Mouse (Mus musculus) heart, postnatal 36 days (tissue): Measurements from ENCODE around the gene Oip5. TPM values are rescaled to one million over a fixed set of nuclear protein-coding genes. Genes with fewer than 3 reads are reported as not detected.
"Not testable (repeated sequence)": the region's sequence is repeated elsewhere in the genome, so short reads cannot be mapped to it uniquely, and the experiment has no call there.

Experiments used
- DNase-seq, 2 experiments: peaks; one replicate each; pipeline ENCODE4 v3.0.0; 2021 to 2022
- intact Hi-C: fragments of 180-260 bp; cut with DNase I; formaldehyde crosslinking; loops from one replicate; pipeline ENCODE4 v1.15.1; 2025
- total RNA-seq, 2 experiments: library from RNA; stranded (reverse); gene quantifications; 2 replicates each; pipeline ENCODE4 v1.2.3; 2021

Oip5 gene
- under 1 TPM; 0.24 to 0.56 TPM for total RNA-seq

DNA sequence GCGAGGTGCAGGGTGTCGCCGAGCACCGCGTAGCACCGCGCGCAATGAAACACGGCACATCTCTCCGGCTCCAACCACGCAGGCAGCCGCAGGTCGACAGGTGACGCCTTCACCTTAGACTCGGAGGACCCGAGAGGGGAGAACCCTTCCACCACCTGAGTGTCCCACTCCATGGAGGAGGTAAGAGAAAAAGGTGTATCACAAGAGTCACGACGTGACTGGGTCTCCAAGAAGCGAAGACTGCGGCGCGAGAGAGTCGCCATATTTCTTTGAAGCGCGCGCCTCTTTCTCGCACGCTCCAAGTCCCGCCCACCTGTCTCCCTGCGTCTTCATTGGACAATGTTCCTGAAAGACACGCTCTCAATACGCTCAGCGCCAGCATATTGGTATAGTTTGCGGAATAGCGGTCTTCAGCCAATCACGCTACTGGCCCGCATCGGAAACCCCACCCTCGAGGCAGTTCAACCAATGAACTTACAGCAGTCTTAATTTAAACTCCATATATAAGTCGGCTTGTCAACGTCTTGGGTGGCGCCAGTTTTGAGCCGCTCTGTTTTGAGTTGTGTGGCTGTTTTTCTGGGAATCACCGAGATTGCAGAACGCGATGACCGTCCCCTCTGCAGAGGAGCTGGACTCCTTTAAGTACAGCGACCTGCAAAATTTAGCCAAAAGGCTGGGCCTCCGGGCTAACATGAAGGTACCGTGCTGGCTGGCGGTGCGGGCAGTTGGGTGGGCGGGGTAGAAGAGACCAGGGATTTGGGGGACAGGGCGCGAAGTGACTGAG lies at the start of gene Oip5, which contains the start of gene Nusap1:
Gene Oip5 (minus strand): TSS at position 271 of the 784 bp plus-strand sequence.
Gene Nusap1 (plus strand): TSS at position 100 of the 784 bp plus-strand sequence.
- peak; percentile 87 to 90 for DNase-seq
- intact Hi-C loops: no loop called here

DNA sequence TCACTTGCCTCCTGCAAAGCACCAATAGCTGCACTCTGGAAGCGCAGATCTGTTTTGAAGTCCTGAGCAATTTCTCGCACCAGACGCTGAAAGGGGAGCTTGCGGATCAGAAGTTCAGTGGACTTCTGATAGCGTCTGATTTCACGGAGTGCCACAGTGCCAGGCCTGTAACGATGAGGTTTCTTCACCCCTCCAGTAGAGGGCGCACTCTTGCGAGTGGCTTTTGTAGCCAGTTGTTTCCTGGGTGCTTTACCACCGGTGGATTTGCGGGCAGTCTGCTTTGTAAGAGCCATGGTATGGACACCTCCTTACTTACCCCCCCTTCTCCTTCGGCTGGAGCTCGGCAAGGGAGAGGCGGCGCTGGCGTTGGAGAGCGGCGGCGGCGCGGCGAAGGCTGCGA lies 47.5 kb upstream of the Oip5 start:
- intact Hi-C loops, DNase-seq: not testable (repeated sequence)

DNA sequence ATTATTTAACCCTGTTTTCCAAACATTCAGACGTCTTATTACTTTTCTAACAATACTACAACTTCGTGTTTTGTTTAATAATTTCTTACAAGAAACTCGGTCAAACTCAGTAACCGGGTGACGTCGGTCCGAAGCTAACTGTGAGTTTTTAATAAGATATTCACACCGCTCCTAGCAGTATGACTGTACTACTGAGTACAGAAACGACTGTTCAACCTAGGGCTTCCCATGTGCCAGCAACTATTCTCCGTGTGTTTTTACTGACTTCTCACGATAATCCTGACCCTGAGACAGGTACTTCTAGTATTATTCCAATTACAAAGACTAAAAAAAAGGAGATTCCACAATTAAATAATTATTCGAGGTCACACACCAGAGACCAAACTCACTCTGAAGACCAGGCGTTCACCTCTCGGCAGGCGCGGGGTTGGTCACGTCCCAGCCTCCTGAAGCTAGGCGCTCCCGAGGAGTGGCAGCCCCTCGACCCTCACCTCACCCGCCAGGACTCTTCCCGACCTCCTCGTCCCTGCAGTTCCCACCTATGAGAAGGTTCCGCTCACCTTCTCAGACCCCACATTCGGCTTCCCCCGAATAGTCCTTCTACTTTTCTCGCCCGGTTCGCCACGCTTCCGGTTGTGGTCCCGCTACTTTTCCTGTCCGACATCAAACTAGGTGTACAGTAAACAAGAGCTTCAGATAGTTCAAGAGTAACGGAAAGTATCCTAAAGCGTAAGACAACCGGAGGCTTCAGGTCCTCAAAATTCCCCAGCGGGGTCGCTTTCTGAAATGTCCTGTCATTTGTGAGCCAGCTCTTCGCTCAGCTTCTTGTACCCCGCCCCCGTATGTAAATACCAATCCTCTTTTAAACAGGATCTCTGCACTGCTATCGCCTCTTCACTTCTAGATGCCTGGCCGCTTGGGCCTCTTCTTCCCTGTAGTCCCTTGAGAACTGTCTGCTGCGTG lies 44.2 kb upstream of the Oip5 start, which contains the start of gene Ndufaf1:
Gene Ndufaf1 (minus strand): TSS at position 608 of the 963 bp plus-strand sequence.
- intact Hi-C loops: loop anchor here (5.0 kb wide), 1 partner anchor 115 kb away; the partner anchor contains the start of genes Chp1 and Exd1
- DNase-seq: peak; percentile 85 to 86

DNA sequence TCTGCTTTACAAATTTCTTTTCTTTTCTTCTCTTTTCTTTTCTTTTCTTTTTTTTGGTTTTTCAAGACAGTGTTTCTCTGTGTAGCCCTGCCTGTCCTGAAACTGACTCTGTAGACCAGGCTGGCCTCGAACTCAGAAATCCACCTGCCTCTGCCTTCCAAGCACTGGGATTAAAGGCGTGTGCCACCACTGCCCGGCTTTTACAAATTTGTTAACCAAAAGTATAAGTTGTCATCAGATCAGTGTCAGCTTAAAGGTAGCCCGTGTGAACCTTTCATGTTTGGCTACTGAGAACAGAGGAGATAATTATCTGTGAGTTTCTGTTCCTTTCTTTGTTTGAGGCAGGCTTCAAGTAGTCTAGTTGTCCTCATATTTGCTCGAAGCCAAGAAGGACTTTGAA lies 26.0 kb upstream of the Oip5 start:
- no peak for DNase-seq
- intact Hi-C loops: no loop called here

DNA sequence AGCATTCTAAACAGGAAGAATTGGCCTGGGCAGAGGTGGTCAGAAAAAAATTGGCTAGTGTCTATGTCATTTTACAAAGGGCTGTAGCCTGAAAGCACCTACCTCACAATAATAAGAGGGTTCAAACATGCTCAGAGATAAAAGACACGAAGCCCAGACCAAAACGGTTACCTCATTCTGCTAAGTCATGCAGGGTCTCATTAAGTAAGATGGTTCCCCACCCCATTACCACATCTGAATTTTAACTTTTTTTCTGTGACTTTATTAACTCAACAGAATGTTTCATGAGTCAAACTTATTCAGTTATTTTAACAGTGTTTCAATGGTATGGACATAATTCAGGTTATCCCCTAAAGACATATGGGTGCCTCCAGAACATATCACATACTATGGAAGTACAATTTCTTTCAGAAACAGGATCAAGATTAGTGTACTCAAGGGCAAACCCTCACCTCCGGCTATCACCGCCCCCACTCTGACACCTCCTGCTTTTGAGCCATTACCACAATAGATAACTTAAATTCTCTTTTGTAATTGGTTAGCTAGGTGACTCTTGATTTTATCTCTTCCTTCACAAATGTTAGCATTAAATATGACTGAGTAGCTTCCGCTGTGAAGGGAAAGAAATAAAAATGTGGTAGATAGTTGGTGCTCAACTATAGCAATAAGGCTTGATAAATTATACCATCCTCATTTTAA lies 23.1 kb upstream of the Oip5 start:
- intact Hi-C loops: no loop called here
- DNase-seq: no peak

DNA sequence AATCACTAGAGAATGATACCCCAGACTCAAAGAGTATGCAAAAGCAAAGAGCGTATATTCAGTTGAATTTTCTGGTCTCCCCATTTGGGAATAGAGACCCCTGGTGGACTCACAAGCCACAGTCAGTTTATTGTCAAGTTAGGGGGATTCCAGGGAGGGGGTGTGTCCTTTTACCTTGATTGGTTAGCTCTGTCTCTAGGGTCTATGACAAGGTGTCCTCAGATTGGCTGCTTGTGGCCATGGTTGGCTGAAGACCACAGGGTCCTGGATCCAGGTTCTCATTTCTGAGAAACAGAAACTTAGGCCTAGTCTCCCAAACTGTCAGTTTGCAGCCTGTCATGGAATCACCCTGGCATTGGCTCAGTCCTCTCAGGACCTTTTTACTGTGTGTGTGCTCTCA lies 18.5 kb upstream of the Oip5 start:
- intact Hi-C loops: no loop called here
- no peak for DNase-seq

DNA sequence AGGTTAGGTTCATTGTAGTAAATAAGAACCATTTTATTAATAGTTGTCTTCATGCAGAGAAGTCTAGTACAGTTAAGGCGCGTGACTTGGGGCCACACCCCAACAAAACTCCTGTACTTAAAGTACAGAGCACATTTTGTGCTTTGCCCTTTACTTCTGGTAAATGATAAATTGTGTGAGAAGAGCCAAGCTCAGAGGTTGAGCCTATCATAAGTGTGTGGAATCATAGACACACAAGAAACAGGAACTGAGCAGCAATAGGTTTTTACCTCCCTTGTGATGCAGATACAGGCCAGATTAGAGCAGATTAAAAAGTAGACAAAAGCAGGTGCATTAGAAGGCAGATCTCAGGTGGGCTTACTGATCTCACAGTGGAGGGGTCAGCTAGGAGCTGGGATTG lies 3.0 kb upstream of the Oip5 start:
- intact Hi-C loops: no loop called here
- no peak for DNase-seq

DNA sequence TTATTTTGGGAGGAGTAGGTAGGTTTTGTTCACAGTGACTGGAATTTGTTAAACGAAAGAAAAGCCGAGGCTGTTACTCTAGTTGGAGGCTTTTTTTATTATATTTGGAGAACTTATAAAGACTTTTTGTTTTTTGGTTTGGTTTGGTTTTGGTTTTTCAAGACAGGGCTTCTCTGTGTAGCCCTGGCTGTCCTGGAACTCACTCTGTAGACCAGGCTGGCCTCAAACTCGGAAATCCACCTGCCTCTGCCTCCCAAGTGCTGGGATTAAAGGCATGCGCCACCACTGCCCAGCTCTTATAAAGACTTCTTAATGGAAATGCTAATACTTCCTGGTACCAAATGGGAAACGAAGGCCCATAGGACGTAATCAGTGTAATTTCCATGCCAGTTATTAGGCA lies 733 bp upstream of the Oip5 start:
- intact Hi-C loops, DNase-seq: not testable (repeated sequence)

DNA sequence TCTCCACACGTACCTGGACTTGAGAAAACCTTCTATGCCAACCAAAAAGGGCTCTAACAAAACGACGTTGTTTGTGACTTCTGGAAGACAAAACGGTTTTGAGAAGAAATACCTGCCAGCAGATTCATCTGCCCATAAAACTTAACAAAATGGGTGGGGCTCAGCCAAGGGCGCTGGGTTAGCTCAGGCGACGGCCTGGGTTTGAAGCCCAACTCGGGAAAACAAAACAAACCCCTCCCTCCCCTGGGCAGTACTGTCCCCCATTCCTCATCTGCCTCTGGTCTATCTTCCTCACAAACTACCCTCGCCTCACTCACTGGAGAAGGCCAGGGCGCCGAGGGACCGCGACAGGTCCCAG lies 449 bp downstream of the Oip5 start:
- intact Hi-C loops: no loop called here
- DNase-seq: no peak

DNA sequence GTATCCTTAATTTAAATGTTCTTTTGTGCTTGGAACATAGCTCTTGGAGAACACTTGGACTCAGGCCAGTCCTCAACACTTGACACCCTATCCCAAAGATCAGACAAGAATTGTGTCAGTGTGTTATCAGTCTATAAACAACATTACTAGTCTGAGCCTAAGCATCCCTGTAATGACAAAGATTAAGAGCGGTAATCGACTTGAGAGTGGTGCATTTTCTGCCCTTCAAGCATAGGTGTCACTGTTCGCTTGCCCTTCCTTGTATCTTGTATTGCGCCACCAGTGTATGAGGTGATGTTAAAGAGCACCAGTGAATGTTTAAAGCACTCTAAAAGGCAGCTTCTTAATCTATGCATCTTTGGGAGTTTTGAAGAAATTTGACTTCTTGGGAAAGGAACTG lies 11.2 kb downstream of the Oip5 start:
- DNase-seq: no peak
- intact Hi-C loops: no loop called here

DNA sequence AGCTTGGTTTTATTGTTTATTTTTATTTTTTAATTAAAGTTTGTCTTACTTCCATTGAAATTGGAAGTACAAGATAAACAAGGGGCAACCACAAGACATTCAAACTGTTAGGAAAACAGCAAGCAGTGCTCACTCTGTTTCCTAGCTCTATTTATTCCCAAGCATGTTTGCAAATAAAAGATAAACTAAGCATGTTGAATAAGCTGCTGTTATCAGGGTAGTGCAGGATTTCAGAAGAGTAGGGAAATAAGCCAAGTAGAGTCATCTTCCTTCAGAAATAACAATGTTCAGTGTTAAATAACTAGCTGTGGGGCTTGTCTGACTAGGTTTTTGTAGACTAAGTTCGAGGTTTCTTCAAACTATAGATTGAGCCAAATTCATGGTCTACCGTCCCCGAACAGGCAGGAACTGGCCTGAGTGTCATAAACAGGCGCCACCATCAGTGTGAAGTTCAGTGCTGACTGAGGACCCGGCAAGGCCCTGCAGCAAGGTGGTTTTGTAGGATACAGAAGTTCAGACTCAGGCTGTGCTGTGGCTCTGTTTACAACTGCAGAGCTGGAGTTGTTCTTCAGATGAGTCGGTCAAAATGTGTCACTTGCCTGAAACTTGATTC lies 12.8 kb downstream of the Oip5 start:
- intact Hi-C loops: no loop called here
- no peak for DNase-seq

DNA sequence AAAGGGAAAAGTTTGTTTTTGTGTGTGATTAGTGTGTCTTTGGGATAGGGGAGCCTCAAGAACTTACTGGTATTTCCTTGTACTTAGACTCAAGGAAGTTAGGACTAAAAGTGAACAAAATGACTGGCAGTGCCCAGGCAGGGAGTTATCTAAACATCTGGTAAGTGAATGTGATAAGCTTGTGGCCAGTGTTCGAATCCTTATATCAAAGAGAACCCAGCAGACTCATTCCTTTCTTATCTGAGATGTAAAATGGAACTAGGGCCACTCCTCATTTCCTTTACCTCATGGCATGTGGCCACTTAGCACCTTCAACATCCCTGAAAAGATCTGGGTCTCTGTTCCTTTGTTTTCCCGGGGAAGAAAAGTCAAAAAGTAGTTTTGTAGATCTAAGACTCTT lies 14.4 kb downstream of the Oip5 start:
- intact Hi-C loops: no loop called here
- DNase-seq: no peak

DNA sequence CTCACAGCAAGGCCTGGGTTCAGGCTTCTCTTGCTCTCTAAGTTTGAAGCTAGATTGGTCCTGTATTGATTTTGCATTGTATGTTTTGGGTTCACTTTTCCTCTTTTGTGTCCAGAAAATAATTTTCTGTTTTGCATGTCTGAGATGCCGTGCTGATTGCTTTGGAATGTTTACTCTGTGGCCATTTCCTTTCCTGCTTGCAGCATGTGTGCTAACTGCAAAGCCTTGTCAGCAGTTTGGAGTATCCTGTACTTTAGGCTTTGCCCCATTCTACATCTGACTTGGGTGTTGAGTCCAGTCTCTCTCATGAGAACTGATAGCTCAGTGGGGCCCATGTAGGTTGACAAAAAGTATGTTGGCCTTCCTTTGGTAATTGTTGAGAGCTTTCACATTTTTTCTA lies 15.8 kb downstream of the Oip5 start:
- DNase-seq: no peak
- intact Hi-C loops: no loop called here

DNA sequence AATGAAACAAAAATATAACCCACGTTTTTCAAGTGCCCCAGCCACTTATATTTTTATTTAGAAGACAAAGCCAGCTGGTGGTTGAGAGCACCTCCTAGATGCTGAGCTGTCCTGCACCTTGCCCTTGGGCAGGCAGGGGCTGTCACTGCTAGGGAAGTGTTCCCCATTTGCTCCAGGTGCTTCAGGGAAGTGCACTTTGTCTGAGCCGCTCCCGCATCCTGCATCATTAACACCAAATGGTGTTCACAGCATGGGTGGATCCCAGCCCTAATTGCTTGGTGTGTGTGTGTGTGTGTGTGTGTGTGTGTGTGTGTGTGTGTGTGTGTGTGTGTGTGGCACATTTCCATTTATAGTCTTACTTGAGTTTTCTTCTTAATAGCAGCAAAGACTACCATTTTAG lies 16.7 kb downstream of the Oip5 start:
- intact Hi-C loops, DNase-seq: not testable (repeated sequence)

DNA sequence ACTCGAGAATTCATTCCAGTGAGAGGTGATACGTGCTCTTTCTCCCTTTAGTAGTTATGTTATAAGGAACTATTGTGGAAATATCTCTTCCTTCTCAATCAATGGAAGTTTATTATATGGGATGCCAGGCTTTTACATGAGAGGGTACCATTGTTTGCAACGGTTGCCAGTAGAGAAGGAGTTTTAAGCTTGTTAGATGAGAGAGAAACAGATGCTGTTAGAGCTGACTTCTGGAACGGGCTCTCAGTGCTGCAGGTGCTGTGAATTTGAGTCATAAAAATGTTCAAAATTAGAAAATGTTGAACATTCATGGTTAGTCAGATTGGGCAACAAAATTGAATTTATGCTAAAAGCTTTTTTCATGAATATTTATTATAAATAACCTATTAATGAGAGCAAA lies 17.2 kb downstream of the Oip5 start:
- intact Hi-C loops: no loop called here
- no peak for DNase-seq

DNA sequence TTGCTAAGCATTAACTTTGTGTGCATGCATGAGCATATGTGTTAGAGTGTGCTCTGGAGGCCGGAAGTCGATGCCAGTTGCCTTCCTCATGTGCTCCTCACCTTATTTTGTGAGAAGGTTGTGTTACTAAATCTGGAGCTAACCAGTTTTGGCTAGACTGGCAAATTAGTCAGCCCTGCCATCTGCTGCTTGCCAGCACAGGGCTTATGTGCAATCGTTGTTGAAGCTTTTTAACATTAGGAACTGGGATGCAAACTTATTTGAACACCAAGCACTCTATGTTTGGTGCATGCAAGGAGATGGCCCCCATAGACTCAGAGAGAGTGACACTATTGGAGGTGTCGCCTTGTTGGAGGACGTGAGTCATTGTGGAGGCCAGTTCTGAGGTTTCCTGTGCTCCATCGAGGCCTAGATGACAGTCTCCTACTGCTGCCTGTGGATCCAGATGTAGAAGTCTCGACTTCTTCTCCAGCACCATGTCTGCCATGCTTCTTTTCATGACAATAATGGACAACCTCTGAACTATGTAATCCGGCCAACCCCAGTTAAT lies 21.4 kb downstream of the Oip5 start:
- DNase-seq: no peak
- intact Hi-C loops: no loop called here

DNA sequence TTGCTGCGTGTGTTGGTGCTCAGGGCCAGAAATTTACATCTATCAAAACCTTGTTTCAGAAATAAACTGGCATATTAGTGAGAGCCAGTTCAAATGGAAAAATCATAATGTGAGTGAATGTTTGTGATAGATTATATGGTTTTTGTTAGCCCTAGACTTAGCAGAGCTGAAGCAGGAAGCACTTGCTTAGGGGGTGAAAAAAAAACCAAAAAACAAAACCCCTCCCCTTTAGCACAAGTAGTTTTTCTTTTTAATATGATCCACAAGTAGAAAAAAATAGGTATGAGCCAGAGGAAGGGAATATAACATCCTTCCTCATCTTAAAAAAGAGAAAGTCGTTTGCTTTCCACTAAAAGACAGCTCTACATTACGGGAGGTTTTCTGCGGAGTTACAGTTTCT lies 23.0 kb downstream of the Oip5 start:
- intact Hi-C loops: no loop called here

DNA sequence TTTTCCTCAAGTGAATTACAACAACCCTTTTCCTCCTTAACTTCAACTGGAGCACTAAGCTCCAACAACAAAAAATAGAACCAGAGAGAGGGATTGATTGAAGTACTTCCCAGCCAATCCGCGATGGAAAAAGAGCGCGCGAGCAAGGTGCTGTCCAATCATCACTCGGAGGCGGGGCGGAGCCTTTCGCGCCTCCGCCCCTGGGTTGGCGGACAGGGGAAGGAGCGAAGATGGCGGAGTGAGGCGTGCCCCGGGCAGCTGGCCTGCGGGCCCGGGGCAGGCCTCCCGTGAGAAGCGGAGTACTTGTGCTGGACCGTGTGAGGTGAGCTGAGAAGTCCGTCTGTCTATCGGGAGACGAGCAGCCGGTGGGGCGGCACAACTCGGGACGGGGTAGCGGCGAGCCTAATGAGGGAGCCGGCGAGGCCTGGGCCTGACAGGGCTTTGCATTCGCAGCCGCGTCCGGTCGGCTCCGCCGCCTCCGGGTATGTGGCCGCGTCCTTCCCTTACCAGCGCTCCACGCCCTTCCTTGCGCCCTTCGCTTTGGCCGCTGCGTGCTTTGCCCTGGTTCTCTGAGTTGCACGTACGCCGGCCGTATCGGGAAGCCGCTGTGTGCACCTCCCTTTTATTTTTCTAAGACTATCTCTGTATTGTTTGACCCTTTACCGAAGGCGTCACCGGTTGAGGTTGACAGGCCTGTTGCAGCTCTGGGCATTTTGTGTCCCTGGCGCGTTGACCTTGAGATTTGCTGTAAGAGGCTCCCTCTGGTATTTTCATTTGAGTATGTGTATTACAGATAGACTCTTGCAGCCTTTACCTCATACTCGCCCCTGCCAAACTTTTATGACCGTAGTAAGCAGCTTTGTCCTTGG lies 23.9 kb downstream of the Oip5 start:
- DNase-seq: peak; percentile 95 to 96
- intact Hi-C loops: loop anchor here (5.0 kb wide), 1 partner anchor 117 kb away; the partner anchor contains the start of gene Ino80

More for the DNA sequence above, 23.0 kb downstream of the Oip5 start:
- no peak for DNase-seq

DNA sequence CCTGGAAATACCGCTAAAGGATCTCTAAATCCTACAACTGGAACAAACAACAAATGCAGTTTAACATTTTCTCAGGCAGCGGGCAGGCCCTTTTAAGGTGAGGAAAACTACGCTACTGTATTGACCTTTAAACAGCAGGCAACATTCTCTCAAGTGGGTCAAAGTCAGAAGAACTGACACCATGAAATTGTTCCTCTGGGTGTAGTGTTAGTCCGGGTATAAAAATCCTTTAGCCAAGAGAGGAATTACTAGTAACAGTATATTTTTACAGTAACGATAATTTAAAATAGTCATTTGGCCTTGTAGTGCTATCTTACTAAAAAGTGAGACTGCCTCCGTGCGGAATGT lies 24.5 kb downstream of the Oip5 start:
- no peak for DNase-seq
- intact Hi-C loops: loop anchor here (5.0 kb wide), 1 partner anchor 116 kb away; the partner anchor contains the start of gene Ino80
